8 mouse cellular contexts compared by ENCODE assay signal in genomic region chr2:132815608-132816314, GRCm38 (mm10). TPM values are rescaled to one million over a fixed set of nuclear protein-coding genes. Genes with fewer than 3 reads are reported as not detected.
A peak's percentile ranks its signal among the peaks of the same experiment; 100 is the strongest.
DNase-seq lines count a peak whose midpoint lies in the region; ATAC-seq lines count a peak whose summit lies in the region.

Trmt6 (minus strand) TSS chr2:132816055.
Mcm8 (plus strand) TSS chr2:132816141.

- no peaks in the 10 kb centered on the region for H3K9me3 ChIP-seq in heart, embryonic 14.5 days (ENCODE audit: control insufficient read depth, low read length)
- H3K9me3 ChIP-seq in liver, embryonic 13.5 days (replicated peaks), result no peaks in the 10 kb centered on the region
- H3K9me3 ChIP-seq in stomach, embryonic 16.5 days (replicated peaks; ENCODE audit: control insufficient read depth, low read length), result no peaks in the 10 kb centered on the region

- H3K4me2 ChIP-seq in heart, embryonic 14.5 days (ENCODE audit: low read length), result peak within 1 kb of the TSS; percentile 84
- peak within 1 kb of the TSS; percentile 84 for H3K4me2 ChIP-seq in liver, embryonic 13.5 days
- peak within 1 kb of the TSS; percentile 82 for H3K4me2 ChIP-seq in stomach, embryonic 16.5 days (ENCODE audit: low read depth, low read length)

- under 1% methylated on average over 56 of the region's 59 CpGs for WGBS in heart, embryonic 14.5 days
- under 1% methylated on average over 59 of the region's 59 CpGs for WGBS in liver, embryonic 13.5 days (ENCODE audit: insufficient replicate concordance)
- under 1% methylated on average over 59 of the region's 59 CpGs for WGBS in stomach, embryonic 16.5 days

- H3K9ac ChIP-seq in heart, embryonic 14.5 days (ENCODE audit: low read length), result peak within 1 kb of the TSS; percentile 88
- peak within 1 kb of the TSS; percentile 76 for H3K9ac ChIP-seq in liver, embryonic 13.5 days
- peak within 1 kb of the TSS; percentile 89 for H3K9ac ChIP-seq in stomach, embryonic 16.5 days (ENCODE audit: low read length)

- peaks cover 2 to 13% of the 10 kb centered on the region in 2 experiments for H3K4me1 ChIP-seq in heart, embryonic 14.5 days (ENCODE audit: control insufficient read depth in 2 of 2, insufficient read depth in 2 of 2, low read length in 2 of 2)
- peaks cover 24% of the 10 kb centered on the region for H3K4me1 ChIP-seq in liver, embryonic 13.5 days (replicated peaks)
- peaks cover 8% of the 10 kb centered on the region for H3K4me1 ChIP-seq in stomach, embryonic 16.5 days (ENCODE audit: control insufficient read depth, insufficient read depth, low read length)

- peak within 1 kb of the TSS; percentile 44 to 82 for H3K27ac ChIP-seq in heart, embryonic 14.5 days (replicated peaks in 1 of 2; ENCODE audit: control insufficient read depth in 1 of 2, insufficient read depth in 1 of 2, low read depth in 2 of 2, low read length in 2 of 2)
- peak within 1 kb of the TSS; percentile 84 for H3K27ac ChIP-seq in liver, embryonic 13.5 days
- peak within 1 kb of the TSS; percentile 77 for H3K27ac ChIP-seq in stomach, embryonic 16.5 days (ENCODE audit: low read length)

- H3K4me3 ChIP-seq in heart, embryonic 14.5 days (ENCODE audit: control insufficient read depth in 1 of 2, insufficient read depth in 1 of 2, low read depth in 1 of 2, low read length in 2 of 2), result peak within 1 kb of the TSS; percentile 61 to 86
- H3K4me3 ChIP-seq in liver, embryonic 13.5 days (replicated peaks), result peak within 1 kb of the TSS; percentile 82
- peak within 1 kb of the TSS; percentile 87 for H3K4me3 ChIP-seq in stomach, embryonic 16.5 days (replicated peaks; ENCODE audit: low read length)

- peak; percentile 97 for DNase-seq in c-Kit-negative CD71-positive TER-119-positive erythroid progenitor cells, embryonic 14.5 days (ENCODE audit: low read depth, low spot score)
- peak; percentile 91 for DNase-seq in fibroblast of lung, adult 2 months (ENCODE audit: low read depth)
- peak; percentile 95 for DNase-seq in kidney, postnatal 14 days
- peak; percentile 92 for DNase-seq in liver, embryonic 13.5 days
- peak; percentile 96 for DNase-seq in neural tube, embryonic 10.5 days (ENCODE audit: extremely low spot score, low spot score)

- H3K36me3 ChIP-seq in heart, embryonic 14.5 days (ENCODE audit: control insufficient read depth, insufficient read depth, low read length), result peaks cover 24% of the 10 kb centered on the region
- H3K36me3 ChIP-seq in liver, embryonic 13.5 days, result peaks cover 24% of the 10 kb centered on the region
- H3K36me3 ChIP-seq in stomach, embryonic 16.5 days (ENCODE audit: control insufficient read depth, insufficient read depth, low read length), result no peaks in the 10 kb centered on the region

- peak; percentile 100 for ATAC-seq in CD4-positive, CD25-positive, alpha-beta regulatory T cell, adult 4 months
- peak; percentile 98 for ATAC-seq in heart, embryonic 14.5 days (ENCODE audit: insufficient number of reproducible peaks, insufficient read depth, low FRiP score, low read depth)
- ATAC-seq in liver, embryonic 13.5 days (ENCODE audit: low read depth), result peak; percentile 98
- peak; percentile 100 for ATAC-seq in stomach, embryonic 16.5 days (ENCODE audit: insufficient read depth, low FRiP score)

- no peaks in the 10 kb centered on the region for H3K27me3 ChIP-seq in heart, embryonic 14.5 days (ENCODE audit: control insufficient read depth, insufficient read depth, low read length)
- H3K27me3 ChIP-seq in liver, embryonic 13.5 days, result no peaks in the 10 kb centered on the region
- H3K27me3 ChIP-seq in stomach, embryonic 16.5 days (ENCODE audit: control insufficient read depth, insufficient read depth, low read length), result no peaks in the 10 kb centered on the region

RNA-seq across cellular contexts. Expression of gene Trmt6, which starts in this region (rescaled TPM):
- polyA plus RNA-seq in CD4-positive, CD25-positive, alpha-beta regulatory T cell, adult 4 months (2017; shearing (Covaris generic)), result 10 to 100 TPM; 55.2 to 62.0 TPM
- polyA plus RNA-seq in heart, embryonic 14.5 days (2014; fragmentation: Nextera tagmentation; extraction: Ambion mirVana), result 19.0 and 23.5 TPM in 2 replicates
- polyA plus RNA-seq in liver, embryonic 13.5 days (2015; fragmentation: Nextera tagmentation; extraction: Ambion mirVana), result 31.7 and 33.0 TPM in 2 replicates
- 19.6 and 22.9 TPM in 2 replicates for polyA plus RNA-seq in stomach, embryonic 16.5 days (2015; fragmentation: Nextera tagmentation; extraction: Ambion mirVana)

RNA-seq across cellular contexts. Expression of gene Mcm8, which starts in this region (rescaled TPM):
- polyA plus RNA-seq in CD4-positive, CD25-positive, alpha-beta regulatory T cell, adult 4 months (2017; shearing (Covaris generic)), result 1 to 10 TPM; 1.6 to 2.4 TPM
- 7.8 and 8.1 TPM in 2 replicates for polyA plus RNA-seq in heart, embryonic 14.5 days (2014; fragmentation: Nextera tagmentation; extraction: Ambion mirVana)
- polyA plus RNA-seq in liver, embryonic 13.5 days (2015; fragmentation: Nextera tagmentation; extraction: Ambion mirVana), result 8.9 and 11.3 TPM in 2 replicates
- 10.7 and 10.8 TPM in 2 replicates for polyA plus RNA-seq in stomach, embryonic 16.5 days (2015; fragmentation: Nextera tagmentation; extraction: Ambion mirVana)

Comparison
In these comparisons a context has a peak if more than half of its experiments do, and no peak if none do; other contexts are left out.
1. Peak in every context shown above with its lines: DNase-seq, ATAC-seq, H3K4me3 ChIP-seq and H3K27ac ChIP-seq.